Mouse (Mus musculus) kidney, adult 2 months (tissue): ENCODE measurements around the gene Setd1a. TPM values are rescaled to one million over a fixed set of nuclear protein-coding genes. Genes with fewer than 3 reads are reported as not detected.
A peak's percentile ranks its signal among the peaks of the same experiment; 100 is the strongest.

Experiments used
- DNase-seq: peaks from one replicate; pipeline ENCODE4 v3.0.0; 2021
- H3K27ac ChIP-seq: fragments of 200-500 bp; 2 replicates; pipeline ENCODE4 v1.5.1; 2012; ENCODE audit warnings: low read depth, low read length, control low read depth, inconsistent platforms; ENCODE audit not compliant: insufficient read depth
- H3K27me3 ChIP-seq: fragments of 200-500 bp; replicated peaks from 2 replicates; pipeline ENCODE4 v1.6.1; 2012; ENCODE audit warnings: mild to moderate bottlenecking, moderate library complexity, low read length, inconsistent platforms; ENCODE audit not compliant: control insufficient read depth, insufficient read depth
- H3K36me3 ChIP-seq: fragments of 200-500 bp; 2 replicates; pipeline ENCODE4 v1.6.1; 2012; ENCODE audit warnings: mild to moderate bottlenecking, moderate library complexity, low read length, inconsistent platforms; ENCODE audit not compliant: control insufficient read depth, insufficient read depth
- H3K4me1 ChIP-seq: fragments of 200-500 bp; 2 replicates; pipeline ENCODE4 v1.6.1; 2011; ENCODE audit warnings: low read length; ENCODE audit not compliant: control insufficient read depth, insufficient read depth
- H3K4me3 ChIP-seq: fragments of 200-500 bp; 2 replicates; pipeline ENCODE4 v1.5.1; 2011; ENCODE audit warnings: mild to moderate bottlenecking, low read depth, low read length, control low read depth; ENCODE audit not compliant: insufficient read depth
- CTCF ChIP-seq: fragments of 200-500 bp; conservative IDR thresholded peaks from 2 replicates; pipeline ENCODE4 v1.5.1; 2011; ENCODE audit warnings: low read depth, mild to moderate bottlenecking, control low read depth, low read length, moderate library complexity, mixed read lengths; ENCODE audit not compliant: insufficient read depth, insufficient read length
- POLR2A ChIP-seq: fragments of 200-500 bp; IDR thresholded peaks from one replicate; pipeline ENCODE4 v1.6.1; 2011; ENCODE audit warnings: low read depth, low read length, control low read depth
- WGBS: fragments of 180-500 bp; shearing (Covaris S2); methylation state at CpG from one replicate; pipeline ENCODE4 v1.1.7; 2018; 5-methylcytosine and 5-hydroxymethylcytosine counted together
- polyA plus RNA-seq: library from polyadenylated mRNA; depleted of rRNA; stranded (reverse); fragments of >200 nt; gene quantifications from 2 replicates; pipeline ENCODE4 v1.2.3, GENCODE M21; 2012

Gene Setd1a
- polyA plus RNA-seq, 1 experiment, result 10.9 TPM

- peak; percentile 96 for DNase-seq
- peak within 1 kb of the TSS; percentile 51 for H3K4me3 ChIP-seq
Measured at GRCm38 (mm10) chr7:127800435-127801009, 24.1 kb downstream of the Setd1a start, which contains the start of gene Hsd3b7. Gene Hsd3b7, plus strand, starts transcription at chr7:127800604.

GRCm38 (mm10) chr7:127801010-127801621, 24.6 kb downstream of the Setd1a start:
- H3K27me3 ChIP-seq, result no peaks in the 10 kb centered on the region
- H3K27ac ChIP-seq, result no peak overlapping the region
- 56% methylated on average over 8 of the region's 8 CpGs for WGBS
- no peaks in the 10 kb centered on the region for H3K36me3 ChIP-seq
- no peak for TF ChIP-seq POLR2A
- TF ChIP-seq CTCF, result 0 out of 2 replicates have a peak, but pooled peaks have one; percentile 1
- DNase-seq, result no peak
- peaks cover 7% of the 10 kb centered on the region; the same call in 1 of the 2 replicates for H3K4me1 ChIP-seq
- peak overlapping the region; percentile 51; the same call in 1 of the 2 replicates for H3K4me3 ChIP-seq

More at GRCm38 (mm10) chr7:127800435-127801009, 24.1 kb downstream of the Setd1a start, which contains the start of gene Hsd3b7:
- Histone ChIP-seq H3K36me3 (peaks cover 2% of the 10 kb centered on the region; the same call in 1 of the 2 replicates), H3K4me1 (peaks cover 7% of the 10 kb centered on the region; the same call in 1 of the 2 replicates), H3K27ac (peak within 1 kb of the TSS; percentile 57), H3K27me3 (no peaks in the 10 kb centered on the region)
- WGBS, result 13% methylated on average over 6 of the region's 6 CpGs
- peak; percentile 88 for TF ChIP-seq CTCF
- TF ChIP-seq POLR2A, result peak; percentile 82

- WGBS, result 92% methylated on average over 17 of the region's 17 CpGs
- Histone ChIP-seq H3K4me3 (no peak overlapping the region), H3K27me3 (no peaks in the 10 kb centered on the region), H3K4me1 (peaks cover 7% of the 10 kb centered on the region; the same call in 1 of the 2 replicates), H3K27ac (no peak overlapping the region), H3K36me3 (no peaks in the 10 kb centered on the region)
- no peak for DNase-seq
- TF ChIP-seq CTCF (no peak), POLR2A (no peak)
Measured at GRCm38 (mm10) chr7:127802313-127802712, 25.8 kb downstream of the Setd1a start.

GRCm38 (mm10) chr7:127808821-127809220, 32.4 kb downstream of the Setd1a start:
- Histone ChIP-seq H3K4me1 (no peaks in the 10 kb centered on the region), H3K27me3 (no peaks in the 10 kb centered on the region), H3K4me3 (no peak overlapping the region), H3K27ac (no peak overlapping the region), H3K36me3 (no peaks in the 10 kb centered on the region)
- WGBS, result 69% methylated on average over 5 of the region's 5 CpGs
- TF ChIP-seq POLR2A, result no peak
- no peak for TF ChIP-seq CTCF
- no peak for DNase-seq

GRCm38 (mm10) chr7:127809846-127810245, 33.4 kb downstream of the Setd1a start:
- DNase-seq, result no peak
- no peaks in the 10 kb centered on the region for H3K27me3 ChIP-seq
- WGBS, result 95% methylated on average over 1 of the region's 1 CpGs
- no peaks in the 10 kb centered on the region for H3K4me1 ChIP-seq
- H3K36me3 ChIP-seq, result no peaks in the 10 kb centered on the region
- H3K27ac ChIP-seq, result no peak overlapping the region
- H3K4me3 ChIP-seq, result no peak overlapping the region
- TF ChIP-seq CTCF (no peak), POLR2A (no peak)

GRCm38 (mm10) chr7:127810650-127811049, 34.2 kb downstream of the Setd1a start:
- no peak for DNase-seq
- no peak for TF ChIP-seq POLR2A
- no peak for TF ChIP-seq CTCF
- Histone ChIP-seq H3K4me1 (no peaks in the 10 kb centered on the region), H3K27ac (no peak overlapping the region), H3K36me3 (no peaks in the 10 kb centered on the region), H3K27me3 (no peaks in the 10 kb centered on the region), H3K4me3 (no peak overlapping the region)
- WGBS, result 84% methylated on average over 10 of the region's 10 CpGs

- Histone ChIP-seq H3K4me3 (no peak overlapping the region), H3K27me3 (no peaks in the 10 kb centered on the region), H3K27ac (no peak overlapping the region), H3K36me3 (no peaks in the 10 kb centered on the region), H3K4me1 (no peaks in the 10 kb centered on the region)
- DNase-seq, result no peak
- 72% methylated on average over 4 of the region's 4 CpGs for WGBS
- TF ChIP-seq CTCF (no peak), POLR2A (no peak)
Measured at GRCm38 (mm10) chr7:127811240-127811639, 34.8 kb downstream of the Setd1a start.
